Comparison of ENCODE assay signal across 9 mouse cellular contexts in genomic region chr16:8459098-8459497, GRCm38 (mm10). TPM values are rescaled to one million over a fixed set of nuclear protein-coding genes. Genes with fewer than 3 reads are reported as not detected.
DNase-seq lines count a peak whose midpoint lies in the region; ATAC-seq lines count a peak whose summit lies in the region.
"Had no signal": no experiment of that assay in that cellular context is flagged by ENCODE, and none has a peak within 500 bp of the region (broad histone marks: within the 10 kb centered on the region; RNA-seq: fewer than 3 reads in every experiment).

No protein-coding gene starts in this region.

- H3K9ac ChIP-seq in midbrain, embryonic 12.5 days (replicated peaks) = no peak overlapping the region
- no peak overlapping the region for H3K9ac ChIP-seq in midbrain, embryonic 13.5 days (replicated peaks)
- H3K9ac ChIP-seq: heart, embryonic 13.5 days had no signal

- H3K27me3 ChIP-seq in midbrain, embryonic 12.5 days = 0 out of 2 replicates have a peak, but pooled peaks cover 4% of the 10 kb centered on the region
- no peaks in the 10 kb centered on the region for H3K27me3 ChIP-seq in midbrain, embryonic 13.5 days
- H3K27me3 ChIP-seq in limb, embryonic 10.5 days (ENCODE audit: low read depth, poor library complexity, severe bottlenecking) = peaks cover 4% of the 10 kb centered on the region; the same call in 1 of the 2 replicates

- no peaks in the 10 kb centered on the region for H3K9me3 ChIP-seq in midbrain, embryonic 12.5 days
- H3K9me3 ChIP-seq in midbrain, embryonic 13.5 days = no peaks in the 10 kb centered on the region
- H3K9me3 ChIP-seq in limb, embryonic 10.5 days (replicated peaks) = no peaks in the 10 kb centered on the region
- H3K9me3 ChIP-seq: heart, embryonic 13.5 days had no signal

- DNase-seq in T-cell, adult 2 months (ENCODE audit: low spot score) = peak; percentile 46
- DNase-seq in limb, embryonic 10.5 days (ENCODE audit: low spot score) = peak; percentile 78
- peak; percentile 86 for DNase-seq in retina, embryonic 14.5 days (ENCODE audit: low spot score)
- peak; percentile 31 for DNase-seq in yolk sac, embryonic 10.5 days (ENCODE audit: low spot score)

- WGBS in midbrain, embryonic 12.5 days = 45% methylated on average over 6 of the region's 6 CpGs
- WGBS in midbrain, embryonic 13.5 days = 38% methylated on average over 6 of the region's 6 CpGs
- 45% methylated on average over 6 of the region's 6 CpGs for WGBS in limb, embryonic 10.5 days

- no peak overlapping the region for H3K27ac ChIP-seq in midbrain, embryonic 12.5 days (replicated peaks)
- H3K27ac ChIP-seq in midbrain, embryonic 13.5 days = no peak overlapping the region
- H3K27ac ChIP-seq in limb, embryonic 10.5 days = no peak overlapping the region
- H3K27ac ChIP-seq: heart, embryonic 13.5 days had no signal

- H3K4me3 ChIP-seq in midbrain, embryonic 12.5 days = no peak overlapping the region
- no peak overlapping the region for H3K4me3 ChIP-seq in midbrain, embryonic 13.5 days (replicated peaks)
- H3K4me3 ChIP-seq in limb, embryonic 10.5 days = no peak overlapping the region
- H3K4me3 ChIP-seq: heart, embryonic 13.5 days had no signal

- H3K4me1 ChIP-seq in midbrain, embryonic 12.5 days = no peaks in the 10 kb centered on the region
- peaks cover 11% of the 10 kb centered on the region; the same call in 1 of the 2 replicates for H3K4me1 ChIP-seq in midbrain, embryonic 13.5 days (replicated peaks)
- H3K4me1 ChIP-seq in limb, embryonic 10.5 days = peaks cover 7% of the 10 kb centered on the region
- H3K4me1 ChIP-seq: heart, embryonic 13.5 days had no signal

- no peak overlapping the region for H3K4me2 ChIP-seq in midbrain, embryonic 12.5 days (replicated peaks)
- no peak overlapping the region for H3K4me2 ChIP-seq in midbrain, embryonic 13.5 days (replicated peaks)
- H3K4me2 ChIP-seq: heart, embryonic 13.5 days had no signal

- ATAC-seq in midbrain, embryonic 12.5 days (ENCODE audit: low FRiP score, low read depth) = peak; percentile 38; the same call in 1 of the 2 replicates
- ATAC-seq in midbrain, embryonic 13.5 days = no peak
- ATAC-seq in common myeloid progenitor, adult 5-6 weeks (replicated peaks; ENCODE audit: low read depth, poor library complexity, severe bottlenecking) = peak; percentile 76
- peak; percentile 62 to 89; a peak in 3 of 4 replicates for ATAC-seq in hematopoietic stem cell, adult 5-6 weeks (replicated peaks in 1 of 2; ENCODE audit: insufficient read depth in 1 of 2, low FRiP score in 2 of 2, low TSS enrichment in 1 of 2, low read depth in 1 of 2, poor library complexity in 2 of 2, severe bottlenecking in 2 of 2)

- no peaks in the 10 kb centered on the region for H3K36me3 ChIP-seq in midbrain, embryonic 12.5 days
- H3K36me3 ChIP-seq in midbrain, embryonic 13.5 days = no peaks in the 10 kb centered on the region
- no peaks in the 10 kb centered on the region for H3K36me3 ChIP-seq in limb, embryonic 10.5 days
- H3K36me3 ChIP-seq: heart, embryonic 13.5 days had no signal

RNA-seq across cellular contexts. Expression of gene Mettl22, which starts 11.5 kb away (rescaled TPM):
- 17.1 and 19.9 TPM in 2 replicates for polyA plus RNA-seq in midbrain, embryonic 12.5 days (2016; fragmentation: Nextera tagmentation; extraction: Ambion mirVana)
- 31.4 and 33.5 TPM in 2 replicates for polyA plus RNA-seq in midbrain, embryonic 13.5 days (2015; fragmentation: Nextera tagmentation; extraction: Ambion mirVana)
- 16.2 and 19.4 TPM in 2 replicates for total RNA-seq in common myeloid progenitor, adult 5-6 weeks (2017)
- total RNA-seq in hematopoietic stem cell, adult 5-6 weeks (2017) = 14.8 and 40.5 TPM in 2 replicates
- 18.2 and 22.5 TPM in 2 replicates for polyA plus RNA-seq in limb, embryonic 10.5 days (2016; fragmentation: Nextera tagmentation; extraction: Ambion mirVana)

RNA-seq across cellular contexts. Expression of gene Tmem114, which starts 34.2 kb away (rescaled TPM):
- polyA plus RNA-seq in midbrain, embryonic 12.5 days (2016; fragmentation: Nextera tagmentation; extraction: Ambion mirVana) = not detected in 2 replicates
- polyA plus RNA-seq in midbrain, embryonic 13.5 days (2015; fragmentation: Nextera tagmentation; extraction: Ambion mirVana) = 0.30 TPM in 1 of 2 replicates, not detected in the other
- not detected in 2 replicates for total RNA-seq in common myeloid progenitor, adult 5-6 weeks (2017)
- total RNA-seq in hematopoietic stem cell, adult 5-6 weeks (2017) = 0.38 and 0.45 TPM in 2 replicates
- 0.14 and 0.33 TPM in 2 replicates for polyA plus RNA-seq in limb, embryonic 10.5 days (2016; fragmentation: Nextera tagmentation; extraction: Ambion mirVana)
- polyA plus RNA-seq: heart, embryonic 13.5 days had no signal

RNA-seq across cellular contexts. Expression of gene Abat, which starts 54.1 kb away (rescaled TPM):
- 39.5 and 40.3 TPM in 2 replicates for polyA plus RNA-seq in midbrain, embryonic 12.5 days (2016; fragmentation: Nextera tagmentation; extraction: Ambion mirVana)
- polyA plus RNA-seq in midbrain, embryonic 13.5 days (2015; fragmentation: Nextera tagmentation; extraction: Ambion mirVana) = 55.2 and 61.4 TPM in 2 replicates
- 0.41 TPM in 1 of 2 replicates, not detected in the other for total RNA-seq in common myeloid progenitor, adult 5-6 weeks (2017)
- total RNA-seq in hematopoietic stem cell, adult 5-6 weeks (2017) = 0.44 and 1.1 TPM in 2 replicates
- polyA plus RNA-seq in limb, embryonic 10.5 days (2016; fragmentation: Nextera tagmentation; extraction: Ambion mirVana) = 14.9 and 22.7 TPM in 2 replicates

Comparison
In these comparisons a context has a peak if more than half of its experiments do, and no peak if none do; other contexts are left out.
1. DNase-seq: peak in every context shown above with its lines; median percentile 86 in retina, embryonic 14.5 days; 78 in limb, embryonic 10.5 days; 46 in T-cell, adult 2 months; 31 in yolk sac, embryonic 10.5 days.